Mouse (Mus musculus) thymus, postnatal 14 days (tissue): ENCODE results near the gene Fbxo40.

ENCODE experiments used
- DNase-seq: peaks from one replicate; pipeline ENCODE4 v3.0.0; 2021

Fbxo40 gene

GRCm38 (mm10) chr16:36946459-36947159 lies 43.7 kb downstream of the Fbxo40 start:
- no peak for DNase-seq

GRCm38 (mm10) chr16:36944895-36945424 lies 45.3 kb downstream of the Fbxo40 start:
- DNase-seq: no peak

GRCm38 (mm10) chr16:36943591-36943990 lies 46.7 kb downstream of the Fbxo40 start:
- DNase-seq: no peak

- DNase-seq: no peak
Measured at GRCm38 (mm10) chr16:36941895-36942294, 48.4 kb downstream of the Fbxo40 start.

DNA sequence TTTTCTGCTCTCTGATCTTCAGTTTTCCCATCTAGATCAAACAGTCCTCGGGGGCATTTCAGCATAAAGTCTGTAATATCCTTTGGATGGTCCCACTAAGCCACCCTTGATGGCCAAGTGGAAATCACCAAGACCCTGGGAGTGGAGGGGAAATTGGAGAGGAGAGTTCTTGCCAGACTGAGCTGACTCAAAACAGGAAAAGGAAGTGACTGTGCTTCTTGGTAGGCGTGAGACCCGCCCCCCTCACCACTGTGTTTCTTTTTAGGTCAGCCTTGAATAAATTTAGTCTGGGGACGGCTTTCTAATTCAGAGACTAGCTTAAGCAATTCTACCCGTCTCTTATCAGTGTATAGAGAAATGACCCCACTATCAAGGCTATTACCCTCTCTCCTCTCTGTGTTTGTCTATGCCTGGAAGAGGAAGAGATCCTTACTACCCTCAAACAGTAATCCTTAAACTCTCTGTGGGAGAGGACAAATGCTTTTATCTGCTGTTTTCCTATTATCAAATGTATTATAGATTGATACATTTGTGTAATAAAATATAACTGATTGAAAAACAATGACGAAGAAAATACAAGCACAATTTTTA lies 49.0 kb downstream of the Fbxo40 start:
- DNase-seq: peak; percentile 50

DNA sequence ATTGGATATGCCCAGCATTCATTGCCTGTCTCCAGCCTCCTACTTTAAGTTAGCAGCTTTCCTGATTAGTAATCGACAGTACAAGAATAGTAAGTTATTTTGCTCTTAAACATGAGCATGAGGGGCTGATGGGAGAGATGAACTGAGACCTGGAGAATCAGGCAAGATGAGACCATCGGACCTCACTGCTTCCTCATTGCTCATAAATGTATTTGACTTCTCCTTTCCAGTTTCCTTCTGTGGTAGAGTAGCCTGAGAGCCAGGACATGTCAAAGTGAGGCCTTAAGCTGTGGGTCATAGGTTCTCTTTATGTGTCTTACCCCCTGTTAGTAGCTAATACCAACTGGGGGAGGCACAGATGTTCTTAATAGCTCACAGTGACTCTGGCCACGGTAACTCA lies 54.5 kb downstream of the Fbxo40 start:
- no peak for DNase-seq

- peak; percentile 86 for DNase-seq
Measured at GRCm38 (mm10) chr16:36934841-36935620, 55.2 kb downstream of the Fbxo40 start, which contains the start of gene Hcls1. TSS of gene Hcls1 (plus strand) at chr16:36934983.

- DNase-seq: peak; percentile 55
Measured at GRCm38 (mm10) chr16:36934131-36934840, 56.0 kb downstream of the Fbxo40 start.

GRCm38 (mm10) chr16:36932546-36932945 lies 57.7 kb downstream of the Fbxo40 start:
- DNase-seq: no peak

DNA sequence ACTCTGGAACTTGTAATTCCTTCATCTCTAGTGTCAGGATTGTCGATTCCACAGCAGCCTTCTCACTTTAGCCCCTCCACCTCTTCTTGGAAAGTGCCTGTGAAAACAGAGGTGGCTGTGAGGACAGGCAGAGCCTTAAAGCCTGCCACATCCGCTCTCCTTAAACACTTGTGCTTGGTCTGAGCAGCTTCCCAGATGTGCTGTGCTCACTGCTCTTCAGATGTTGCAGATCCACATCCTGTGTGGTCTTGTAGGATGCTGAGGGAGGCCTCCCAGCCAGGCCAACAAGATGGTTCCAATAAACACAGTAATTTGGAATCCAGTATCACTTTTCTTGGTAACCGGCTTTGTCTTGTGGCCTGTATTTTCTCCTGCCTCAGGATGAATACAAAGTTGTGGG lies 58.3 kb downstream of the Fbxo40 start:
- peak; percentile 64 for DNase-seq

DNA sequence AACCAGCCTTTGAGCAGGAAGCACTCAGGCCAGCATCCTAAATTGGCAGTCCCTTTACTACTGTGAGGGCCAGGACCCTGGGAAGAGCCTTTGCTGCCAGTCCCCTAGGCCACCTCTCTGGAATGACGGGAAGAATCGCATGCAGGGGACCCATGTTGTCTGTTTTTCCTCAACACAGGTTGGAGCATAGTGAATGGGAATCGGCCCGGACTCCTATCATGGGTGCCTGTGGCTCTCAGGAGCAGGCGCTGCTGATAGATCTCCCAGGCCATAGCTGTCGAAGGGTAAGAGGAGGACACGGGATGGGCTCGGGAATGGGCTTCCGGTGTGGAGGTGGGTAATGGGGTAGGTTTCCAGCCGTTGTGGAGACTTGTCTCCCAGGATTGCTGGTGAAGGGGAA lies 58.9 kb downstream of the Fbxo40 start:
- DNase-seq: peak; percentile 19

- no peak for DNase-seq
Measured at GRCm38 (mm10) chr16:36930231-36931136, 59.8 kb downstream of the Fbxo40 start.

DNA sequence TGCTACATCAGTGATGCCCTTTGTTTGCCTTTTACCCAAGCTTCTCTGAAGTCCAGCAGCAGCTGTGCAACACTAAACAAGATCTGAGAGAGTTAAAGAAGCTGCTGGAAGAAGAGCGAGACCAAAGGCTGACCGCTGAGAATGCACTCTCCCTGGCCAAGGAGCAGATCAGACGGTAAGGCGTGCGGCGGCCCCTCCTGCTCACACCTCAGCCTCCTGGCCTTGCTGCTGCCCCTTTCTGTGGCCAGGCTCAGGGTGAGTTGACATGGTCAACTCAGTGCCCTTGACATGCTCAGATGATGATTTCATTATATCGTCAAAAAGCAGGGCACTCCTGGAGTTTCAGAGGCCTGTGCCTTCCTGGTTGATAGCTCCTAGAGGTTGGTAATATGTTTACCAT lies 61.1 kb downstream of the Fbxo40 start:
- DNase-seq: no peak

GRCm38 (mm10) chr16:36928106-36928500 lies 62.2 kb downstream of the Fbxo40 start:
- peak; percentile 13 for DNase-seq

- DNase-seq: peak; percentile 50
Measured at GRCm38 (mm10) chr16:36927495-36928105, 62.7 kb downstream of the Fbxo40 start.

DNA sequence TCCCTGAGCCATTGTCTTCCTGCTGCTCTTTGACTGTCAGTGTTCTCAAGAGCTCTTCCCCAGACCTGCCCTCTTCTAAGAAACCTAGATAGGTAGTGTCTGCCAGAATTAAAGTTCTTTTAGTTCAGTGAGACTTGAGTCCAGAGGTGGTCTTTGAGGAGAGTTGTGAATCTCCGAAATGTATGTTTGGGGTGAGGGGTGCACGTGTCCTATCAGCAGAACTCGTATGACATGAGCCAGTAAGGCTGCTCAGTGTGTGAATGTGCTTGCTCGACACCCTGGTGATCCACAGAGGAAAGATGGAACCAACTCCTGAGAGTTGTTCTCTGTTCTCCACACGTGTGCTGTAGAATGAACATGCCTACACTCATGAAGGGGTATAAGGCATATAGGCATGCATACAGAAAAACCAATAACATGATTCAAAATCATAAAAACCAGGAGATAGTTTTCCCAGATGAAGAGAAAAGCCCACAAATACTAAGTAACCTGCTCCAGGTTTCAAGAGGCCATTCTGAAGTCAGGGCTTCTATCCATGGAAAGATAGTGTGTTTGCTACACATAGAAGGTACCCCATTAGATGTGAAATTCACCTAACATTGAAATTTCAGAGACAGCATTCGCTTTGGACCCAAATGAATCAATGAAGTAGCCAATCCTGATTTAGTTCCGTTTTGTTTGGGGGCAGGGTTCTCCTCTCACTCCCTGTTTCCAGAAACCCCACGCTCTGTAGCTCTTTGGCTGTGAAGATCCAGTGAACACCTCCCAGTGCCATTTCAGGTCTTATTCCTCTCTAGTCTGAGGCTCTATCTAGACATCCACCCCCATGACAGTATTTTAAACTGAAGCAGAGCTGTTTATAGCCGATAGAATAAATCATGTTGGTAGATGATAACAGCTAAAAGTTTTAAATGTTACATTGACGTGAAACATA lies 63.5 kb downstream of the Fbxo40 start:
- DNase-seq: no peak

DNA sequence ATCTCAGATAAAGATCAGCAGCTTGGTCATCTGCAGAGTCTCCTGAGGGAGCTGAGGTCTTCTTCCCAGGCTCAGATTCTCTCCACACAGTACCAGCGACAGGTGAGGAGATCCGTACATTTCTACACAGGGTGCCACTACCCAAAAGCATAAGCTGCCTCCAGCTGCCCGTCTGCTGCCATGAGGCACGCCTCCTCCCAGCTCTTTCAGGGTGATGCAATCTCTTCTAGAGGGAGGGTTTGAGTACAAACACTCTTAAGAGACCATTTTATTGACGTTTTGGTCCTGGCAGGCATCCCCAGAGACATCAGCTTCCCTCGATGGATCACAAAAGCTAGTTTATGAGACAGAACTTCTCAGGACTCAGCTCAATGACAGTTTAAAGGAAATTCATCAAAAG lies 64.5 kb downstream of the Fbxo40 start:
- no peak for DNase-seq

DNA sequence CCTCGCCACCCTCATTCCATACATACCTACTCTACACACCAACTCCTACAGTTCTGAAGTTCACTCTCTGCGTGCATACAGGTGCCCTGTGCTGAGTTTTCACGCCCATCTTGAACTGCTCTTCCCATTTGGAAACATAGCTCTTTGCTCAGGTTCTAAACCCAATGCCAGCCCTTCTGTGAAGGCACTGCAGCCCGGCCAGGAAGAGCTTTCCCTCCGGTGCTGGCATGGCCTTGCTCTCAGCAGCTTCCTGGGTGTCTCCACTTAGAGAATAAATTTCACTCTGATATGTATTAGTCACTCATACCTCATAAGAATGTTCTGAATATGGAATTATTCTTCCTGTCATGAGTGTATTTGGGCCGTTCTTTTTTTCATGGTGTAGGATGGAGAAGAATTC lies 64.9 kb downstream of the Fbxo40 start:
- DNase-seq: no peak

GRCm38 (mm10) chr16:36924312-36924711 lies 66.0 kb downstream of the Fbxo40 start:
- DNase-seq: no peak

GRCm38 (mm10) chr16:36921980-36922379 lies 68.3 kb downstream of the Fbxo40 start:
- peak; percentile 46 for DNase-seq
